Mouse (Mus musculus): ENCODE results near the gene Rac1. TPM values are rescaled to one million over a fixed set of nuclear protein-coding genes. Genes with fewer than 3 reads are reported as not detected.
"Not testable (repeated sequence)": the region's sequence is repeated elsewhere in the genome, so short reads cannot be mapped to it uniquely, and the experiment has no call there.

The Rac1 gene
- polyA plus RNA-seq, 1 experiment from 2014 or later, result 409 TPM

GRCm38 (mm10) chr5:143505056-143505455, 22.8 kb downstream of the Rac1 start:
- Histone ChIP-seq H3K4me3 (ENCODE audit: low read depth, low read length) (no peak overlapping the region), H3K4me1 (ENCODE audit: control insufficient read depth, insufficient read depth, low read length) (peaks cover 32% of the 10 kb centered on the region), H3K9ac (ENCODE audit: low read depth, low read length) (no peak overlapping the region), H3K4me2 (no peak overlapping the region), H3K27ac (ENCODE audit: low read depth, low read length) (no peak overlapping the region), H3K27me3 (ENCODE audit: control insufficient read depth, insufficient read depth, low read length) (no peaks in the 10 kb centered on the region), H3K9me3 (replicated peaks; ENCODE audit: control insufficient read depth, low read length) (no peaks in the 10 kb centered on the region), H3K36me3 (ENCODE audit: control insufficient read depth, insufficient read depth, low read length) (peaks cover 13% of the 10 kb centered on the region)
- WGBS (ENCODE audit: insufficient replicate concordance), result 87% methylated on average over 8 of the region's 8 CpGs
- no peak for ATAC-seq (replicated peaks; ENCODE audit: insufficient number of reproducible peaks, low FRiP score, low TSS enrichment)

GRCm38 (mm10) chr5:143504453-143504852, 23.4 kb downstream of the Rac1 start:
- Histone ChIP-seq H3K9ac (ENCODE audit: low read depth, low read length) (no peak overlapping the region), H3K9me3 (replicated peaks; ENCODE audit: control insufficient read depth, low read length) (no peaks in the 10 kb centered on the region), H3K27ac (ENCODE audit: low read depth, low read length) (no peak overlapping the region), H3K27me3 (ENCODE audit: control insufficient read depth, insufficient read depth, low read length) (no peaks in the 10 kb centered on the region), H3K4me3 (ENCODE audit: low read depth, low read length) (no peak overlapping the region), H3K4me1 (ENCODE audit: control insufficient read depth, insufficient read depth, low read length) (peaks cover 26% of the 10 kb centered on the region), H3K36me3 (ENCODE audit: control insufficient read depth, insufficient read depth, low read length) (peaks cover 13% of the 10 kb centered on the region), H3K4me2 (no peak overlapping the region)
- WGBS (ENCODE audit: insufficient replicate concordance), result 62% methylated on average over 3 of the region's 3 CpGs
- ATAC-seq (replicated peaks; ENCODE audit: insufficient number of reproducible peaks, low FRiP score, low TSS enrichment), result no peak

- 90% methylated on average over 6 of the region's 6 CpGs for WGBS (ENCODE audit: insufficient replicate concordance)
- H3K27ac ChIP-seq (ENCODE audit: low read depth, low read length), result no peak overlapping the region
- ATAC-seq (replicated peaks; ENCODE audit: insufficient number of reproducible peaks, low FRiP score, low TSS enrichment), result no peak
- H3K9me3 ChIP-seq (replicated peaks; ENCODE audit: control insufficient read depth, low read length), result no peaks in the 10 kb centered on the region
- H3K27me3 ChIP-seq (ENCODE audit: control insufficient read depth, insufficient read depth, low read length), result no peaks in the 10 kb centered on the region
- H3K4me3 ChIP-seq (ENCODE audit: low read depth, low read length), result no peak overlapping the region
- H3K36me3 ChIP-seq (ENCODE audit: control insufficient read depth, insufficient read depth, low read length), result peaks cover 13% of the 10 kb centered on the region
- H3K9ac ChIP-seq (ENCODE audit: low read depth, low read length), result no peak overlapping the region
- peaks cover 19% of the 10 kb centered on the region for H3K4me1 ChIP-seq (ENCODE audit: control insufficient read depth, insufficient read depth, low read length)
- H3K4me2 ChIP-seq, result no peak overlapping the region
Observed at GRCm38 (mm10) chr5:143503740-143504139, 24.1 kb downstream of the Rac1 start.

GRCm38 (mm10) chr5:143502899-143503557, 24.8 kb downstream of the Rac1 start:
- Histone ChIP-seq H3K4me2 (no peak overlapping the region), H3K36me3 (ENCODE audit: control insufficient read depth, insufficient read depth, low read length) (peaks cover 13% of the 10 kb centered on the region), H3K4me1 (ENCODE audit: control insufficient read depth, insufficient read depth, low read length) (peaks cover 11% of the 10 kb centered on the region), H3K27me3 (ENCODE audit: control insufficient read depth, insufficient read depth, low read length) (no peaks in the 10 kb centered on the region), H3K9ac (ENCODE audit: low read depth, low read length) (no peak overlapping the region), H3K27ac (ENCODE audit: low read depth, low read length) (no peak overlapping the region), H3K9me3 (replicated peaks; ENCODE audit: control insufficient read depth, low read length) (no peaks in the 10 kb centered on the region), H3K4me3 (ENCODE audit: low read depth, low read length) (no peak overlapping the region)
- no peak for ATAC-seq (replicated peaks; ENCODE audit: insufficient number of reproducible peaks, low FRiP score, low TSS enrichment)
- 89% methylated on average over 19 of the region's 19 CpGs for WGBS (ENCODE audit: insufficient replicate concordance)

GRCm38 (mm10) chr5:143501649-143502048, 26.2 kb downstream of the Rac1 start:
- Histone ChIP-seq H3K27ac (ENCODE audit: low read depth, low read length) (no peak overlapping the region), H3K4me1 (ENCODE audit: control insufficient read depth, insufficient read depth, low read length) (no peaks in the 10 kb centered on the region), H3K27me3 (ENCODE audit: control insufficient read depth, insufficient read depth, low read length) (no peaks in the 10 kb centered on the region), H3K9me3 (replicated peaks; ENCODE audit: control insufficient read depth, low read length) (no peaks in the 10 kb centered on the region), H3K4me3 (ENCODE audit: low read depth, low read length) (no peak overlapping the region), H3K4me2 (no peak overlapping the region), H3K36me3 (ENCODE audit: control insufficient read depth, insufficient read depth, low read length) (peaks cover 11% of the 10 kb centered on the region), H3K9ac (ENCODE audit: low read depth, low read length) (no peak overlapping the region)
- WGBS (ENCODE audit: insufficient replicate concordance), result 92% methylated on average over 2 of the region's 2 CpGs
- no peak for ATAC-seq (replicated peaks; ENCODE audit: insufficient number of reproducible peaks, low FRiP score, low TSS enrichment)

- H3K9me3 ChIP-seq (replicated peaks; ENCODE audit: control insufficient read depth, low read length), result no peaks in the 10 kb centered on the region
- WGBS (ENCODE audit: insufficient replicate concordance), result 83% methylated on average over 8 of the region's 8 CpGs
- no peak overlapping the region for H3K27ac ChIP-seq (ENCODE audit: low read depth, low read length)
- H3K4me1 ChIP-seq (ENCODE audit: control insufficient read depth, insufficient read depth, low read length), result no peaks in the 10 kb centered on the region
- no peaks in the 10 kb centered on the region for H3K27me3 ChIP-seq (ENCODE audit: control insufficient read depth, insufficient read depth, low read length)
- H3K4me3 ChIP-seq (ENCODE audit: low read depth, low read length), result no peak overlapping the region
- H3K36me3 ChIP-seq (ENCODE audit: control insufficient read depth, insufficient read depth, low read length), result peaks cover 11% of the 10 kb centered on the region
- no peak overlapping the region for H3K4me2 ChIP-seq
- no peak for ATAC-seq (replicated peaks; ENCODE audit: insufficient number of reproducible peaks, low FRiP score, low TSS enrichment)
- H3K9ac ChIP-seq (ENCODE audit: low read depth, low read length), result no peak overlapping the region
Observed at GRCm38 (mm10) chr5:143501140-143501539, 26.7 kb downstream of the Rac1 start.

- not testable (repeated sequence) for H3K4me3 ChIP-seq (ENCODE audit: low read depth, low read length); H3K9ac ChIP-seq (ENCODE audit: low read depth, low read length); H3K27ac ChIP-seq (ENCODE audit: low read depth, low read length); H3K4me2 ChIP-seq; H3K9me3 ChIP-seq (replicated peaks; ENCODE audit: control insufficient read depth, low read length); H3K4me1 ChIP-seq (ENCODE audit: control insufficient read depth, insufficient read depth, low read length); H3K27me3 ChIP-seq (ENCODE audit: control insufficient read depth, insufficient read depth, low read length); ATAC-seq (replicated peaks; ENCODE audit: insufficient number of reproducible peaks, low FRiP score, low TSS enrichment)
- 92% methylated on average over 12 of the region's 14 CpGs for WGBS (ENCODE audit: insufficient replicate concordance)
- peaks cover 11% of the 10 kb centered on the region for H3K36me3 ChIP-seq (ENCODE audit: control insufficient read depth, insufficient read depth, low read length)
Observed at GRCm38 (mm10) chr5:143500711-143501110, 27.1 kb downstream of the Rac1 start.

- Histone ChIP-seq H3K27me3 (ENCODE audit: control insufficient read depth, insufficient read depth, low read length) (no peaks in the 10 kb centered on the region), H3K36me3 (ENCODE audit: control insufficient read depth, insufficient read depth, low read length) (peaks cover 9% of the 10 kb centered on the region), H3K4me1 (ENCODE audit: control insufficient read depth, insufficient read depth, low read length) (no peaks in the 10 kb centered on the region), H3K4me3 (ENCODE audit: low read depth, low read length) (no peak overlapping the region), H3K9ac (ENCODE audit: low read depth, low read length) (no peak overlapping the region), H3K9me3 (replicated peaks; ENCODE audit: control insufficient read depth, low read length) (no peaks in the 10 kb centered on the region), H3K4me2 (no peak overlapping the region), H3K27ac (ENCODE audit: low read depth, low read length) (no peak overlapping the region)
- no peak for ATAC-seq (replicated peaks; ENCODE audit: insufficient number of reproducible peaks, low FRiP score, low TSS enrichment)
- WGBS (ENCODE audit: insufficient replicate concordance), result 79% methylated on average over 4 of the region's 4 CpGs
Observed at GRCm38 (mm10) chr5:143499686-143500085, 28.1 kb downstream of the Rac1 start.

- no peaks in the 10 kb centered on the region for H3K27me3 ChIP-seq (ENCODE audit: control insufficient read depth, insufficient read depth, low read length)
- H3K9ac ChIP-seq (ENCODE audit: low read depth, low read length), result no peak overlapping the region
- ATAC-seq (replicated peaks; ENCODE audit: insufficient number of reproducible peaks, low FRiP score, low TSS enrichment), result no peak
- H3K4me1 ChIP-seq (ENCODE audit: control insufficient read depth, insufficient read depth, low read length), result no peaks in the 10 kb centered on the region
- no peak overlapping the region for H3K4me2 ChIP-seq
- 82% methylated on average over 7 of the region's 7 CpGs for WGBS (ENCODE audit: insufficient replicate concordance)
- no peaks in the 10 kb centered on the region for H3K9me3 ChIP-seq (replicated peaks; ENCODE audit: control insufficient read depth, low read length)
- H3K4me3 ChIP-seq (ENCODE audit: low read depth, low read length), result no peak overlapping the region
- no peak overlapping the region for H3K27ac ChIP-seq (ENCODE audit: low read depth, low read length)
- H3K36me3 ChIP-seq (ENCODE audit: control insufficient read depth, insufficient read depth, low read length), result peaks cover 12% of the 10 kb centered on the region; the same call in 1 of the 2 replicates
Observed at GRCm38 (mm10) chr5:143499197-143499596, 28.6 kb downstream of the Rac1 start.

All from heart, embryonic 11.5 days (tissue).